Mouse (Mus musculus): ENCODE data around the gene Zfp449.

GRCm38 (mm10) chrX:56340305-56340704 lies 5.9 kb upstream of the Zfp449 start:
- TF ChIP-seq CTCF (IDR thresholded peaks at IDR 0.05) = peak; percentile 63
- TF ChIP-seq EP300 (IDR thresholded peaks at IDR 0.05; ENCODE audit: insufficient read depth, low read depth, low read length) = no peak

Data from heart, adult 2 months (tissue).